Mouse (Mus musculus) bone marrow macrophage, adult 2 months (primary cell): Measurements from ENCODE around the gene Slc7a7.

Experiments used
- CTCF ChIP-seq: IDR thresholded peaks from 2 replicates; pipeline ENCODE4 v1.5.1; 2012; ENCODE audit warnings: low read depth, mild to moderate bottlenecking, low read length, moderate library complexity
- POLR2A ChIP-seq: IDR thresholded peaks from 2 replicates; pipeline ENCODE4 v1.6.1; 2012; ENCODE audit warnings: mild to moderate bottlenecking, low read depth, low read length, borderline replicate concordance

GRCm38 (mm10) chr14:54421014-54421413 lies 3.4 kb upstream of the Slc7a7 start:
- TF ChIP-seq CTCF = no peak
- TF ChIP-seq POLR2A = no peak
